Mouse (Mus musculus) ES-E14 (cell line): ENCODE results near the gene Slc3a1. TPM values are rescaled to one million over a fixed set of nuclear protein-coding genes. Genes with fewer than 3 reads are reported as not detected.

Experiments used
- DNase-seq: peaks from one replicate; pipeline ENCODE4 v3.0.0-alpha.2; 2013; ENCODE audit warnings: low read depth, low spot score
- H3K27ac ChIP-seq: 2 replicates; pipeline ENCODE4 v1.5.1; 2012; ENCODE audit warnings: low read depth, mild to moderate bottlenecking, low read length, moderate library complexity, mixed read lengths; ENCODE audit not compliant: poor library complexity, insufficient read depth, severe bottlenecking
- H3K36me3 ChIP-seq: 2 replicates; pipeline ENCODE4 v1.6.1; 2012; ENCODE audit warnings: mild to moderate bottlenecking, low read length, moderate library complexity, mixed read lengths; ENCODE audit not compliant: control insufficient read depth, poor library complexity, insufficient read depth, severe bottlenecking
- H3K4me1 ChIP-seq, 2 experiments: fragments of 150-350 bp in 1 of 2; sonication (generic) in 1 of 2; 2 replicates each; pipeline ENCODE4 v1.6.1; 2012; ENCODE audit warnings: low read length in 2 of 2, mild to moderate bottlenecking in 1 of 2, mixed read lengths in 1 of 2; ENCODE audit not compliant: control insufficient read depth in 2 of 2, insufficient read depth in 2 of 2, poor library complexity in 1 of 2
- H3K4me3 ChIP-seq, 2 experiments: fragments of 150-350 bp in 1 of 2; sonication (generic) in 1 of 2; 2 replicates each; pipeline ENCODE4 v1.5.1; 2012; ENCODE audit warnings: low read length in 2 of 2, low read depth in 1 of 2, mild to moderate bottlenecking in 1 of 2, mixed read lengths in 1 of 2; ENCODE audit not compliant: insufficient read depth in 1 of 2, poor library complexity in 1 of 2, severe bottlenecking in 1 of 2
- H3K9ac ChIP-seq: 2 replicates; pipeline ENCODE4 v1.6.1; 2012; ENCODE audit warnings: low read depth, mild to moderate bottlenecking, low read length, mixed read lengths; ENCODE audit not compliant: poor library complexity, insufficient read depth, severe bottlenecking
- H3K9me3 ChIP-seq: fragments of 150-350 bp; sonication (generic); 2 replicates; pipeline ENCODE4 v1.6.1; 2012; ENCODE audit warnings: low read depth, mild to moderate bottlenecking, low read length; ENCODE audit not compliant: control insufficient read depth, insufficient read depth
- CHD2 ChIP-seq: IDR thresholded peaks from 2 replicates; pipeline ENCODE4 v1.6.1; 2014; ENCODE audit warnings: mild to moderate bottlenecking, low read depth, low read length, inconsistent platforms
- HCFC1 ChIP-seq: IDR thresholded peaks from 2 replicates; pipeline ENCODE4 v1.6.1; 2012; ENCODE audit warnings: low read length, inconsistent platforms, borderline replicate concordance; ENCODE audit not compliant: insufficient read depth
- MAFK ChIP-seq: IDR thresholded peaks from 2 replicates; pipeline ENCODE4 v1.6.1; 2014; ENCODE audit warnings: mild to moderate bottlenecking, low read depth, low read length, inconsistent platforms; ENCODE audit not compliant: insufficient read depth
- ZC3H11A ChIP-seq: IDR thresholded peaks from 2 replicates; pipeline ENCODE4 v1.6.1; 2012; ENCODE audit warnings: low read depth, mild to moderate bottlenecking, inconsistent platforms, low read length, borderline replicate concordance
- ZNF384 ChIP-seq: IDR thresholded peaks from 2 replicates; pipeline ENCODE4 v1.6.1; 2012; ENCODE audit warnings: low read depth, low read length, inconsistent platforms
- in situ Hi-C, 2 experiments: fragments of 600-800 bp; cut with MboI; formaldehyde crosslinking; loops; one replicate each; pipeline ENCODE4 v1.15.1; 2025; ENCODE audit warnings: low sequenced_read_pairs in 2 of 2, inconsistent platforms in 1 of 2; ENCODE audit not compliant: unreplicated experiment in 2 of 2
- total RNA-seq: library from RNA; depleted of rRNA; stranded (reverse); fragments of 300-350 nt; gene quantifications from 2 replicates; pipeline ENCODE4 v1.2.3, GENCODE M21; 2012

Slc3a1 gene
- total RNA-seq, 1 experiment, result 0.18 TPM

GRCm38 (mm10) chr17:85059136-85059535 is 31.0 kb downstream of the Slc3a1 start:
- Histone ChIP-seq H3K27ac (no peak overlapping the region), H3K9ac (no peak overlapping the region), H3K4me1 (no peaks in the 10 kb centered on the region), H3K4me3 (no peak overlapping the region), H3K9me3 (no peaks in the 10 kb centered on the region), H3K36me3 (peaks cover 6% of the 10 kb centered on the region)
- DNase-seq, result no peak
- TF ChIP-seq CHD2 (no peak), MAFK (no peak)
- in situ Hi-C loops, result no loop called here

GRCm38 (mm10) chr17:85063560-85063959 is 35.4 kb downstream of the Slc3a1 start:
- no peak for DNase-seq
- peaks cover 19% of the 10 kb centered on the region for H3K36me3 ChIP-seq
- in situ Hi-C loops, result no loop called here
- no peak overlapping the region for H3K9ac ChIP-seq
- H3K27ac ChIP-seq, result no peak overlapping the region
- TF ChIP-seq HCFC1, result no peak
- TF ChIP-seq ZNF384, result no peak
- TF ChIP-seq MAFK, result no peak
- no peak for TF ChIP-seq CHD2
- TF ChIP-seq ZC3H11A, result no peak
- H3K4me3 ChIP-seq, result no peak overlapping the region
- no peaks in the 10 kb centered on the region for H3K9me3 ChIP-seq
- no peaks in the 10 kb centered on the region for H3K4me1 ChIP-seq

- in situ Hi-C loops, result no loop called here
- no peak for DNase-seq
- Histone ChIP-seq H3K36me3 (peaks cover 27% of the 10 kb centered on the region), H3K4me3 (no peak overlapping the region), H3K4me1 (no peaks in the 10 kb centered on the region), H3K9ac (no peak overlapping the region), H3K27ac (no peak overlapping the region), H3K9me3 (no peaks in the 10 kb centered on the region)
- TF ChIP-seq HCFC1 (no peak), ZC3H11A (no peak), MAFK (no peak), ZNF384 (no peak), CHD2 (no peak)
These were observed 39.2 kb downstream of the Slc3a1 start for GRCm38 (mm10) chr17:85067331-85067730.

DNA sequence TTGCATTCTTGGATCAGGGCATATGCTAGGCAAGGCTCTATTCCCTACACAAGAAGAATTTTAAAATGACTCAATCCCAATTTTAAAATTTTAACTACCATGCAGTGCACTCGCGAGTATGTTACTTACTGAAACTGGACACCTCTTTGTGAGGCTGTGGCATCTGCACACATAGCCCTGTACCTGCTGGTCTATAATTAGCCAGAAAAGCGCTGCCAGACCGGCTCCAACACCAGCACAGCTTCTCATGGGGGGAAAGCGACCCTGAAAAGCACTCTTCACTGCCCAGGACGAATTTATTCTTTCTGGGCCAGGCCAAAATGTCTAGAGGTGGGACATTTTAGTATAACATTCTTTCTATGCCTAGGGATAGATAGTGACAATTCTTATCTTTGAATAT is 42.5 kb downstream of the Slc3a1 start:
- in situ Hi-C loops, result no loop called here
- H3K9ac ChIP-seq, result no peak overlapping the region
- no peak for TF ChIP-seq MAFK
- H3K4me3 ChIP-seq, result no peak overlapping the region
- no peak for DNase-seq
- peaks cover 17% of the 10 kb centered on the region for H3K36me3 ChIP-seq
- H3K27ac ChIP-seq, result no peak overlapping the region
- no peaks in the 10 kb centered on the region for H3K4me1 ChIP-seq
- H3K9me3 ChIP-seq, result no peaks in the 10 kb centered on the region

GRCm38 (mm10) chr17:85071088-85071775 is 43.1 kb downstream of the Slc3a1 start:
- TF ChIP-seq CHD2 (no peak), MAFK (no peak), ZC3H11A (no peak), ZNF384 (no peak), HCFC1 (no peak)
- no peak overlapping the region for H3K9ac ChIP-seq
- H3K27ac ChIP-seq, result no peak overlapping the region
- H3K4me1 ChIP-seq, result no peaks in the 10 kb centered on the region
- in situ Hi-C loops, result no loop called here
- H3K9me3 ChIP-seq, result no peaks in the 10 kb centered on the region
- peaks cover 16% of the 10 kb centered on the region for H3K36me3 ChIP-seq
- DNase-seq, result no peak
- H3K4me3 ChIP-seq, result no peak overlapping the region
